Mouse (Mus musculus) myocyte (in vitro differentiated cells): ENCODE data around the gene Pigt. TPM values are rescaled to one million over a fixed set of nuclear protein-coding genes. Genes with fewer than 3 reads are reported as not detected.

Experiments
- H3K27me3 ChIP-seq: one replicate; pipeline ENCODE4 v1.6.1; 2011; ENCODE audit not compliant: control insufficient read depth, insufficient read depth, insufficient read length
- H3K36me3 ChIP-seq: one replicate; pipeline ENCODE4 v1.6.1; 2011; ENCODE audit not compliant: control insufficient read depth, insufficient read depth
- H3K4me2 ChIP-seq: one replicate; pipeline ENCODE4 v1.6.1; 2011; ENCODE audit warnings: low read depth, control low read depth
- H3K4me3 ChIP-seq: one replicate; pipeline ENCODE4 v1.5.1; 2011; ENCODE audit warnings: mild to moderate bottlenecking, control low read depth, moderate library complexity
- H3K79me2 ChIP-seq: one replicate; pipeline ENCODE4 v1.6.1; 2011; ENCODE audit not compliant: control insufficient read depth, insufficient read depth
- H3ac ChIP-seq: one replicate; pipeline ENCODE4 v1.6.1; 2011; ENCODE audit not compliant: control insufficient read depth, insufficient read length
- CEBPB ChIP-seq: IDR thresholded peaks from 2 replicates; pipeline ENCODE4 v1.6.1; 2011; ENCODE audit warnings: mild to moderate bottlenecking, moderate library complexity; ENCODE audit not compliant: poor library complexity, insufficient read depth, severe bottlenecking
- E2F4 ChIP-seq: IDR thresholded peaks from one replicate; pipeline ENCODE4 v1.6.1; 2011; ENCODE audit warnings: mild to moderate bottlenecking, control low read depth, moderate library complexity; ENCODE audit not compliant: insufficient read depth
- MAX ChIP-seq: IDR thresholded peaks from one replicate; pipeline ENCODE4 v1.6.1; 2011; ENCODE audit warnings: low read depth, mild to moderate bottlenecking, control low read depth
- MYOD1 ChIP-seq, 3 experiments: IDR thresholded peaks; one replicate each; pipeline ENCODE4 v1.6.1; 2011; ENCODE audit warnings: control low read depth in 2 of 3, low read depth in 2 of 3, mild to moderate bottlenecking in 2 of 3, moderate library complexity in 1 of 3; ENCODE audit not compliant: insufficient read length in 2 of 3, control insufficient read depth in 1 of 3
- MYOG ChIP-seq, 3 experiments: IDR thresholded peaks; one replicate each; pipeline ENCODE4 v1.6.1; 2011; ENCODE audit warnings: control low read depth in 2 of 3, low read depth in 2 of 3, mild to moderate bottlenecking in 2 of 3; ENCODE audit not compliant: insufficient read length in 2 of 3, control insufficient read depth in 1 of 3, insufficient read depth in 1 of 3
- POLR2A ChIP-seq: IDR thresholded peaks from one replicate; pipeline ENCODE4 v1.6.1; 2011; ENCODE audit warnings: low read depth, mild to moderate bottlenecking, control low read depth, moderate library complexity; ENCODE audit not compliant: insufficient read length
- POLR2AphosphoS2 ChIP-seq: IDR thresholded peaks from one replicate; pipeline ENCODE4 v1.6.1; 2011; ENCODE audit warnings: low read depth, control low read depth; ENCODE audit not compliant: insufficient read length
- REST ChIP-seq: IDR thresholded peaks from one replicate; pipeline ENCODE4 v1.6.1; 2011; ENCODE audit warnings: mild to moderate bottlenecking, control low read depth, moderate library complexity; ENCODE audit not compliant: insufficient read depth, insufficient read length
- SRF ChIP-seq: IDR thresholded peaks from one replicate; pipeline ENCODE4 v1.6.1; 2011; ENCODE audit warnings: low read depth; ENCODE audit not compliant: control insufficient read depth, insufficient read length
- TCF12 ChIP-seq: IDR thresholded peaks from one replicate; pipeline ENCODE4 v1.6.1; 2011; ENCODE audit warnings: mild to moderate bottlenecking, control low read depth; ENCODE audit not compliant: poor library complexity, insufficient read depth, severe bottlenecking
- TCF3 ChIP-seq: IDR thresholded peaks from one replicate; pipeline ENCODE4 v1.6.1; 2011; ENCODE audit warnings: low read depth, control low read depth; ENCODE audit not compliant: insufficient read length
- USF1 ChIP-seq: IDR thresholded peaks from one replicate; pipeline ENCODE4 v1.6.1; 2011; ENCODE audit warnings: low read depth, mild to moderate bottlenecking, control low read depth, moderate library complexity
- polyA plus RNA-seq: library from polyadenylated mRNA; unstranded; fragments of >200 nt; fragmentation: generic; extraction: Trizol; gene quantifications from one replicate; pipeline ENCODE4 v1.2.1, GENCODE M21; 2012; ENCODE audit warnings: missing spikeins

Pigt gene
- polyA plus RNA-seq, 1 experiment = 79.2 TPM

GRCm38 (mm10) chr2:164496331-164496730, 989 bp upstream of the Pigt start:
- Histone ChIP-seq H3K27me3 (no peaks in the 10 kb centered on the region), H3K4me3 (peak overlapping the region; percentile 92), H3K36me3 (no peaks in the 10 kb centered on the region), H3ac (no peak overlapping the region), H3K79me2 (peaks cover 11% of the 10 kb centered on the region), H3K4me2 (peak overlapping the region; percentile 83)
- no peak for TF ChIP-seq E2F4
- TF ChIP-seq POLR2AphosphoS2 = no peak
- TF ChIP-seq MYOG (IDR thresholded peaks at IDR 0.05; ENCODE audit: control insufficient read depth in 1 of 3, insufficient read depth in 1 of 3, insufficient read length in 2 of 3, low read depth in 2 of 3) = no peak
- no peak for TF ChIP-seq REST
- no peak for TF ChIP-seq SRF

- peak overlapping the region; percentile 19 for H3ac ChIP-seq
Observed at GRCm38 (mm10) chr2:164497691-164498268, 460 bp downstream of the Pigt start.

DNA sequence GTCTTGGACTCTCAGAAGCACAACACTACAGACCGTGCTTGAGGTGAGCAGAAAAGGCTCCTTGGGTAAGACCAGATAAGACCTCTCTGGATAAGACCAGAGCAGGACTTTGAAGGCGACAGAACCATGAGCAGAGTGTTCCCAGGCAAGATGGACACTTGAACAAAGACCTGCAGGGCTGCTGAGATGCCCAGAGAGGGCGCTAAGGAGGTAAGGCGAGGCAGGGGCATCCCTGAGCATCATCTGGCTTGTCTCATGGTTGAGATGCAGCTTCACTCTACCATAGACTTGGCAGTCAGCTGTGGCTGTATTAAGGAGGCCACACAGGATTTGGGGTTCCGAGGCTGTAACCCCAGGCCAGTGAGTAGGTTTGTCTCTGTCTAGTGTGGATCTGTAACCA, 2.0 kb downstream of the Pigt start:
- peaks cover 11% of the 10 kb centered on the region for H3K79me2 ChIP-seq
- TF ChIP-seq MAX (no peak), REST (no peak), SRF (no peak), POLR2AphosphoS2 (no peak), CEBPB (no peak), MYOD1 (IDR thresholded peaks at IDR 0.05; ENCODE audit: control insufficient read depth in 1 of 3, insufficient read length in 2 of 3, low read depth in 2 of 3) (no peak), TCF3 (no peak), E2F4 (no peak), TCF12 (no peak), POLR2A (no peak), USF1 (no peak), MYOG (IDR thresholded peaks at IDR 0.05; ENCODE audit: control insufficient read depth in 1 of 3, insufficient read depth in 1 of 3, insufficient read length in 2 of 3, low read depth in 2 of 3) (no peak)
- peaks cover 17% of the 10 kb centered on the region for H3K36me3 ChIP-seq

More at GRCm38 (mm10) chr2:164497691-164498268, 460 bp downstream of the Pigt start:
- Histone ChIP-seq H3K4me2 (peak overlapping the region; percentile 98), H3K4me3 (peak overlapping the region; percentile 92), H3K79me2 (peaks cover 11% of the 10 kb centered on the region), H3K27me3 (no peaks in the 10 kb centered on the region), H3K36me3 (peaks cover 1% of the 10 kb centered on the region)
- TF ChIP-seq MYOD1 (IDR thresholded peaks at IDR 0.05; ENCODE audit: control insufficient read depth in 1 of 3, insufficient read length in 2 of 3, low read depth in 2 of 3) (peak in 2 of 3 experiments; percentile 11 to 51), CEBPB (no peak), MYOG (IDR thresholded peaks at IDR 0.05; ENCODE audit: control insufficient read depth in 1 of 3, insufficient read depth in 1 of 3, insufficient read length in 2 of 3, low read depth in 2 of 3) (peak in 1 of 3 experiments; percentile 49)

DNA sequence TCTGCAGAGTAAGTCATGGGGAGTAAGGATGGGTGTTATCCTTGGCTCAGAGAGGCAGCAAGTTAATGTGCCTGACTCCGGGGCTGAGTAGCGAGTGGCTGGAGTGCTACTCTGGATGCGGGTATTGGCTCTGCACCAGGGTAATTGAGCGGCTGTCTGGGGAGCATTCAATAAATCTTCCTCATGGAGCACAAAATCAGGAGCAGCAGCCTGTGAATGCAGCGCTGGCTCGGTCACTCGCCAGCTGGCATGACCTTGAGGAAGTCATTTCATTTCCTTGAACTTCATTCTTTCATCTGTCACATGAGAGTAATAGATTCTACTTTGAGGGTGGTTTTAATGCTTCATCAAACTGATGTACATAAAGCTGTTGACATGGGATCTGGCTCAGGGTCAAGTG, 3.2 kb downstream of the Pigt start:
- no peaks in the 10 kb centered on the region for H3K27me3 ChIP-seq
- H3ac ChIP-seq = no peak overlapping the region
- H3K4me3 ChIP-seq = no peak overlapping the region
- H3K79me2 ChIP-seq = peaks cover 11% of the 10 kb centered on the region
- peaks cover 25% of the 10 kb centered on the region for H3K36me3 ChIP-seq
- TF ChIP-seq REST = no peak
- no peak for TF ChIP-seq TCF12
- no peak for TF ChIP-seq CEBPB
- TF ChIP-seq POLR2AphosphoS2 = no peak
- TF ChIP-seq MAX = no peak
- TF ChIP-seq SRF = no peak
- TF ChIP-seq MYOG (IDR thresholded peaks at IDR 0.05; ENCODE audit: control insufficient read depth in 1 of 3, insufficient read depth in 1 of 3, insufficient read length in 2 of 3, low read depth in 2 of 3) = no peak
- TF ChIP-seq USF1 = no peak
- no peak for TF ChIP-seq E2F4
- no peak for TF ChIP-seq POLR2A
- TF ChIP-seq TCF3 = no peak
- TF ChIP-seq MYOD1 (IDR thresholded peaks at IDR 0.05; ENCODE audit: control insufficient read depth in 1 of 3, insufficient read length in 2 of 3, low read depth in 2 of 3) = no peak
- no peak overlapping the region for H3K4me2 ChIP-seq

More for the DNA sequence above, 2.0 kb downstream of the Pigt start:
- Histone ChIP-seq H3K4me3 (no peak overlapping the region), H3K27me3 (no peaks in the 10 kb centered on the region), H3K4me2 (no peak overlapping the region), H3ac (no peak overlapping the region)

DNA sequence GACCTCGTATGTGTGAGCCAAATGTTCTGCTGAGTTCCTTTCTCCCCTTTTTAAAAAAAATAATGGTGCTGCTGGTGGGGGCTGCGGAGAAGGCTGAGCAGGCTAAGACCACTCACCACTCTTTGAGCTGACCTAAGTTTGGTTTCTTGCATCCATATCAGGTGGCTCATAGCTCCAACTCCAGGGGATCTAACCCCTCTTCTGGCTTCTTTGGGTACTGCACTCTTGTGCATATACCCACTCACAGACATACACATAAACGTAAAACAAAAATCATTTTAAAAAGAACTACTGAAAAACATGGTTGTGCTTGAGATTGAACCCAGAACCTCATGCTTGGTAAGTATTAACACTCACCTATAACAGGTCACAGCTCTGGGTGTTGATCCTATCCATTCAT, 7.6 kb downstream of the Pigt start:
- no peak overlapping the region for H3K4me2 ChIP-seq
- H3K79me2 ChIP-seq = no peaks in the 10 kb centered on the region
- TF ChIP-seq USF1 (no peak), TCF12 (no peak), REST (no peak), MAX (no peak), MYOD1 (IDR thresholded peaks at IDR 0.05; ENCODE audit: control insufficient read depth in 1 of 3, insufficient read length in 2 of 3, low read depth in 2 of 3) (no peak), MYOG (IDR thresholded peaks at IDR 0.05; ENCODE audit: control insufficient read depth in 1 of 3, insufficient read depth in 1 of 3, insufficient read length in 2 of 3, low read depth in 2 of 3) (no peak), SRF (no peak), POLR2AphosphoS2 (no peak), E2F4 (no peak), POLR2A (no peak), CEBPB (no peak), TCF3 (no peak)
- peaks cover 28% of the 10 kb centered on the region for H3K36me3 ChIP-seq
- no peak overlapping the region for H3ac ChIP-seq
- H3K4me3 ChIP-seq = no peak overlapping the region
- no peaks in the 10 kb centered on the region for H3K27me3 ChIP-seq
